Mouse (Mus musculus) limb, embryonic 13.5 days (tissue): ENCODE measurements around the gene Pcsk2. TPM values are rescaled to one million over a fixed set of nuclear protein-coding genes. Genes with fewer than 3 reads are reported as not detected.

Experiments
- ATAC-seq: fragments of 200-750 bp; cut with Nextera tagmentation; 2 replicates; pipeline ENCODE4 v1.8.0; 2017; ENCODE audit warnings: low read depth, moderate number of reproducible peaks, moderate TSS enrichment; ENCODE audit not compliant: low FRiP score
- H3K27ac ChIP-seq: fragments of 300-500 bp; sonication (generic); 2 replicates; pipeline ENCODE4 v1.5.1; 2015; ENCODE audit warnings: inconsistent platforms, mild to moderate bottlenecking, moderate library complexity
- H3K27me3 ChIP-seq: fragments of 300-500 bp; sonication (generic); 2 replicates; pipeline ENCODE4 v1.6.1; 2015; ENCODE audit warnings: mild to moderate bottlenecking, inconsistent platforms
- H3K36me3 ChIP-seq: fragments of 300-500 bp; sonication (generic); 2 replicates; pipeline ENCODE4 v1.6.1; 2015; ENCODE audit warnings: inconsistent platforms, mild to moderate bottlenecking, moderate library complexity
- H3K4me1 ChIP-seq: fragments of 300-500 bp; sonication (generic); 2 replicates; pipeline ENCODE4 v1.6.1; 2015; ENCODE audit warnings: inconsistent platforms
- H3K4me2 ChIP-seq: fragments of 300-500 bp; sonication (generic); replicated peaks from 2 replicates; pipeline ENCODE4 v1.6.1; 2015; ENCODE audit warnings: inconsistent platforms, mild to moderate bottlenecking, moderate library complexity
- H3K4me3 ChIP-seq: fragments of 300-500 bp; sonication (generic); 2 replicates; pipeline ENCODE4 v1.5.1; 2015; ENCODE audit warnings: moderate library complexity, mild to moderate bottlenecking, inconsistent platforms
- H3K9ac ChIP-seq: fragments of 300-500 bp; sonication (generic); 2 replicates; pipeline ENCODE4 v1.6.1; 2015; ENCODE audit warnings: mild to moderate bottlenecking, inconsistent platforms
- H3K9me3 ChIP-seq: fragments of 300-500 bp; sonication (generic); 2 replicates; pipeline ENCODE4 v1.6.1; 2016; ENCODE audit warnings: inconsistent platforms
- WGBS: fragments of 180-500 bp; shearing (Covaris S2); methylation state at CpG from one replicate; pipeline ENCODE4 v1.1.7; 2015; 5-methylcytosine and 5-hydroxymethylcytosine counted together
- polyA plus RNA-seq: library from polyadenylated mRNA; unstranded; fragments of >200 nt; fragmentation: Nextera tagmentation; extraction: Ambion mirVana; gene quantifications from 2 replicates; pipeline ENCODE4 v1.2.1, GENCODE M21; 2015

Pcsk2 gene
- polyA plus RNA-seq, 1 experiment from 2014 or later = 0.59 TPM

GRCm38 (mm10) chr2:143813461-143813860, 267.5 kb downstream of the Pcsk2 start:
- no peak overlapping the region for H3K27ac ChIP-seq
- H3K9ac ChIP-seq = no peak overlapping the region
- ATAC-seq = no peak
- 86% methylated on average over 11 of the region's 11 CpGs for WGBS
- H3K4me1 ChIP-seq = 0 out of 2 replicates have a peak, but pooled peaks cover 3% of the 10 kb centered on the region
- H3K9me3 ChIP-seq = no peaks in the 10 kb centered on the region
- H3K27me3 ChIP-seq = no peaks in the 10 kb centered on the region
- H3K36me3 ChIP-seq = no peaks in the 10 kb centered on the region
- H3K4me2 ChIP-seq = no peak overlapping the region
- no peak overlapping the region for H3K4me3 ChIP-seq

- Histone ChIP-seq H3K4me3 (no peak overlapping the region), H3K4me1 (peaks cover 14% of the 10 kb centered on the region), H3K36me3 (no peaks in the 10 kb centered on the region), H3K9me3 (no peaks in the 10 kb centered on the region), H3K4me2 (no peak overlapping the region), H3K27ac (no peak overlapping the region), H3K9ac (no peak overlapping the region), H3K27me3 (no peaks in the 10 kb centered on the region)
- WGBS = 66% methylated on average over 17 of the region's 17 CpGs
- peak; percentile 33; the same call in 1 of the 2 replicates for ATAC-seq
Observed at GRCm38 (mm10) chr2:143831645-143832044, 285.7 kb downstream of the Pcsk2 start.

DNA sequence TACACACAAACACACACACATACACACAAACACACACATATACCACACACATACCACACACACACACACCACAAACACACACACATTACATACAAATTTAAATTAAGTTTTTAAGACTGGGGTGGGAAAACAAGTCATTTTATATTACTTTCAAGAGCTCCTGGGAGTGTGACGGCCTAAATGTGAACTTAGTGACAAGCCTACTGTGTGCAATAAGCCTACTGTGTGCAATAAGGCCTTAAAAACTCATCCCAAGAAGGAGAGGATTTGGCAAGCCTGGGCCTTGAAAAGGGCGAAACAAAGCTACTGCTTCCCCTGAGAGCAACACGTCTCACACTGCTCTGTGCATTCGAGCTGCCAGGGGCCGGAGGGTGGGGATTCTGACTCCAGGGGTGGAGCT, 286.8 kb downstream of the Pcsk2 start:
- no peak for ATAC-seq
- no peaks in the 10 kb centered on the region for H3K9me3 ChIP-seq
- no peak overlapping the region for H3K4me3 ChIP-seq
- peaks cover 17% of the 10 kb centered on the region for H3K4me1 ChIP-seq
- no peak overlapping the region for H3K27ac ChIP-seq
- H3K36me3 ChIP-seq = no peaks in the 10 kb centered on the region
- no peak overlapping the region for H3K9ac ChIP-seq
- 72% methylated on average over 5 of the region's 5 CpGs for WGBS
- H3K4me2 ChIP-seq = no peak overlapping the region
- no peaks in the 10 kb centered on the region for H3K27me3 ChIP-seq

DNA sequence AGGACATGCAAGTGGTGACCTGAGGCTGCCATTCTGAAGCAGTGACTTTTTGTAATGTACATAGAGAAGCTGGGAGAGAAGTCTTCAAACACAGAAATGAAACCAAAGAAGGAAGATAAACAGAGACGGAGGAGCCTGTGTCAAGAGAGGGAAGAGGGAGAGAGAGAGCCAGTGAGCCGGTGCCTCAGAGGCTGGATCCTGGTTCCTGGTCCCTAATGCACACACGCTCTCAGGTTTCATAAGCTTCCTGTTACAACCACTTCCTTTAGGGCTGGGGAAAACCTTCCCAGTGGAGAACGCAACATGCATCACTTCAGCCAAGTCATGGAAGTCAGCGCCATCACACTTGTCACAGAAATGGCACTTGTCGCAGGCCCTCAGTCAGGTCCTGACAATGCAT, 288.1 kb downstream of the Pcsk2 start:
- Histone ChIP-seq H3K4me3 (no peak overlapping the region), H3K4me1 (peaks cover 17% of the 10 kb centered on the region), H3K36me3 (no peaks in the 10 kb centered on the region), H3K9ac (no peak overlapping the region), H3K27ac (no peak overlapping the region), H3K4me2 (peak overlapping the region; percentile 25; the same call in 1 of the 2 replicates), H3K27me3 (no peaks in the 10 kb centered on the region), H3K9me3 (no peaks in the 10 kb centered on the region)
- no peak for ATAC-seq
- WGBS = 36% methylated on average over 6 of the region's 6 CpGs

DNA sequence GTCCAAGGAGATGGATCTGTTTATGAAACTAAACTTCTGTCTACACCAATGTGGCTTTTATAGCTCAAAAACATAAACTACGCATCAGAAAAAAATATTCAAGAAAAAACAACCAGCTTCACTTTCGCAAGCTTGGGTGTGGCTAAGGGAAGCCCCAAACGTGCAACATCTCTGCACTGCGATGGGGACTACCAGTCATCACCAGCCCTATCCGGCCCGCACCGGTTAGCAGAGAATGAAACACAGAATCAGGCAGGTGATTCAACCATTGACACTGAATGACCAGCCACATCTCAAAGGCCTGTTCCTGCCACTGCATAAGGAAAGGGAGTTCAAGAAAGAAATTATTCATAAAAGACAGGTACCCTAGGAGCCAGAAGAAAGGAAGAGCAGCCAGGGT, 289.9 kb downstream of the Pcsk2 start:
- no peaks in the 10 kb centered on the region for H3K27me3 ChIP-seq
- H3K36me3 ChIP-seq = no peaks in the 10 kb centered on the region
- H3K4me1 ChIP-seq = peaks cover 16% of the 10 kb centered on the region
- no peak overlapping the region for H3K4me3 ChIP-seq
- no peak for ATAC-seq
- WGBS = 88% methylated on average over 7 of the region's 7 CpGs
- H3K9ac ChIP-seq = no peak overlapping the region
- H3K27ac ChIP-seq = no peak overlapping the region
- H3K9me3 ChIP-seq = no peaks in the 10 kb centered on the region
- H3K4me2 ChIP-seq = no peak overlapping the region

GRCm38 (mm10) chr2:143837291-143837701, 291.3 kb downstream of the Pcsk2 start:
- Histone ChIP-seq H3K4me1 (peaks cover 13% of the 10 kb centered on the region), H3K4me2 (peak overlapping the region; percentile 62), H3K36me3 (no peaks in the 10 kb centered on the region), H3K27ac (no peak overlapping the region), H3K9ac (no peak overlapping the region), H3K27me3 (no peaks in the 10 kb centered on the region), H3K4me3 (peak overlapping the region; percentile 24), H3K9me3 (no peaks in the 10 kb centered on the region)
- ATAC-seq = peak; percentile 48; the same call in 1 of the 2 replicates
- WGBS = under 1% methylated on average over 8 of the region's 8 CpGs

- no peak for ATAC-seq
- 62% methylated on average over 5 of the region's 5 CpGs for WGBS
- H3K4me1 ChIP-seq = peaks cover 12% of the 10 kb centered on the region
- no peaks in the 10 kb centered on the region for H3K27me3 ChIP-seq
- no peak overlapping the region for H3K4me2 ChIP-seq
- no peak overlapping the region for H3K27ac ChIP-seq
- no peak overlapping the region for H3K4me3 ChIP-seq
- H3K9me3 ChIP-seq = no peaks in the 10 kb centered on the region
- no peak overlapping the region for H3K9ac ChIP-seq
- H3K36me3 ChIP-seq = no peaks in the 10 kb centered on the region
Observed at GRCm38 (mm10) chr2:143838698-143839097, 292.7 kb downstream of the Pcsk2 start.

GRCm38 (mm10) chr2:143839458-143839857, 293.5 kb downstream of the Pcsk2 start:
- Histone ChIP-seq H3K27me3 (no peaks in the 10 kb centered on the region), H3K36me3 (no peaks in the 10 kb centered on the region), H3K4me1 (peaks cover 4% of the 10 kb centered on the region), H3K9me3 (no peaks in the 10 kb centered on the region), H3K9ac (no peak overlapping the region), H3K4me2 (no peak overlapping the region), H3K27ac (no peak overlapping the region), H3K4me3 (no peak overlapping the region)
- no peak for ATAC-seq
- 85% methylated on average over 2 of the region's 2 CpGs for WGBS

DNA sequence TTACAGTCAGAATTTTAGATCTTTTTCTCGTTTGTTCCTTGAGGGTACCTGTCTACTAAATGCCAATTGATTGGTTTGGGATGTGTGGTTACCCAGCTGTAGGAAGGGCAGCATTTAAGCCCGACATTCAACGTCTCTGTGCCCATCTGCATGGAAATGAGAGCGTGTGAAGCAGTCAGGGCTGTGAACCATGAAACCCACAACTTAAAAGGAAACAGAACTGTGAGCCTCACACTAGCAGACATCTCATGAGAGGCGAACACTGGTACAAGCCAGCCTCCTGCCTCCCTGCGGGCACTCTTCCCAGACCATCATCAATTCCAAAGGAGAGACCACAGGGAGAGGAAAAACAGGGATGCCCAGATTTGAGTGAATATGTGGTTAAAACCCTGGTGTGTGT, 294.9 kb downstream of the Pcsk2 start:
- Histone ChIP-seq H3K4me3 (no peak overlapping the region), H3K9me3 (no peaks in the 10 kb centered on the region), H3K4me2 (no peak overlapping the region), H3K4me1 (peaks cover 4% of the 10 kb centered on the region; the same call in 1 of the 2 replicates), H3K27me3 (no peaks in the 10 kb centered on the region), H3K9ac (no peak overlapping the region), H3K27ac (no peak overlapping the region), H3K36me3 (no peaks in the 10 kb centered on the region)
- 66% methylated on average over 6 of the region's 6 CpGs for WGBS
- ATAC-seq = no peak

- Histone ChIP-seq H3K4me1 (peaks cover 4% of the 10 kb centered on the region; the same call in 1 of the 2 replicates), H3K4me2 (no peak overlapping the region), H3K9ac (no peak overlapping the region), H3K27ac (no peak overlapping the region), H3K36me3 (no peaks in the 10 kb centered on the region), H3K4me3 (no peak overlapping the region), H3K27me3 (no peaks in the 10 kb centered on the region), H3K9me3 (no peaks in the 10 kb centered on the region)
- 82% methylated on average over 7 of the region's 7 CpGs for WGBS
- ATAC-seq = no peak
Observed at GRCm38 (mm10) chr2:143841536-143841935, 295.6 kb downstream of the Pcsk2 start.

GRCm38 (mm10) chr2:143844779-143845178, 298.8 kb downstream of the Pcsk2 start:
- WGBS = 81% methylated on average over 5 of the region's 5 CpGs

GRCm38 (mm10) chr2:143846799-143847198, 300.8 kb downstream of the Pcsk2 start:
- no peaks in the 10 kb centered on the region for H3K36me3 ChIP-seq
- H3K27ac ChIP-seq = no peak overlapping the region
- H3K4me1 ChIP-seq = 0 out of 2 replicates have a peak, but pooled peaks cover 2% of the 10 kb centered on the region
- no peak overlapping the region for H3K9ac ChIP-seq
- no peak for ATAC-seq
- H3K9me3 ChIP-seq = no peaks in the 10 kb centered on the region
- no peak overlapping the region for H3K4me3 ChIP-seq
- no peaks in the 10 kb centered on the region for H3K27me3 ChIP-seq
- no peak overlapping the region for H3K4me2 ChIP-seq
- WGBS = 77% methylated on average over 4 of the region's 4 CpGs

More at GRCm38 (mm10) chr2:143844779-143845178, 298.8 kb downstream of the Pcsk2 start:
- H3K36me3 ChIP-seq = no peaks in the 10 kb centered on the region
- 0 out of 2 replicates have a peak, but pooled peaks cover 2% of the 10 kb centered on the region for H3K4me1 ChIP-seq
- no peaks in the 10 kb centered on the region for H3K9me3 ChIP-seq
- no peak for ATAC-seq
- no peak overlapping the region for H3K9ac ChIP-seq
- no peak overlapping the region for H3K4me2 ChIP-seq
- H3K27me3 ChIP-seq = no peaks in the 10 kb centered on the region
- H3K4me3 ChIP-seq = no peak overlapping the region
- no peak overlapping the region for H3K27ac ChIP-seq

GRCm38 (mm10) chr2:143847291-143847690, 301.3 kb downstream of the Pcsk2 start:
- no peak overlapping the region for H3K4me2 ChIP-seq
- no peak for ATAC-seq
- no peak overlapping the region for H3K27ac ChIP-seq
- H3K27me3 ChIP-seq = no peaks in the 10 kb centered on the region
- H3K4me3 ChIP-seq = no peak overlapping the region
- 65% methylated on average over 3 of the region's 3 CpGs for WGBS
- no peaks in the 10 kb centered on the region for H3K9me3 ChIP-seq
- H3K9ac ChIP-seq = no peak overlapping the region
- 0 out of 2 replicates have a peak, but pooled peaks cover 2% of the 10 kb centered on the region for H3K4me1 ChIP-seq
- no peaks in the 10 kb centered on the region for H3K36me3 ChIP-seq
